19 mouse cellular contexts compared by ENCODE assay signal in the genomic region with DNA sequence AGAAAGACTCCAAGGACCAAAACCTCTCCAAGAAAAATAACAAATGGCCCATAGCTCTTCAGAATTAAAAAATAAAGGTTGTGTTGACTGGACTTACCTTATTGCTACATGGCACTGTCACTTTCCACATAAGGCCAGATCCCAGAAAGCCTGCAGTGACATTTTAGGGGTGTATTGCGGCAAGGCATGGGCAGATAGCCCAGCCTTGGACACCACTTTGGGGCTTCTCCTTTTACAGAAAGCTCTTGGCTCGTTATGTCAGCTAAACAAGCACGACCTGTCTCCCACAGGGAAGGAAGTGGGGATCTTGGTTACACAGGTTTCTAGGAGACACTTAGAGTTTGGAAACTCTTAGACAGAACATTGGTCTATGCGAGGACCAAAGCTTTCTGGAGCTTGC.
DNase-seq lines count a peak whose midpoint lies in the region; ATAC-seq lines count a peak whose summit lies in the region.
"Had no signal": no experiment of that assay in that cellular context is flagged by ENCODE, and none has a peak within 500 bp of the region (broad histone marks: within the 10 kb centered on the region; RNA-seq: fewer than 3 reads in every experiment).

No protein-coding gene starts in this region.

- ATAC-seq in hematopoietic stem cell, adult 5-6 weeks (replicated peaks in 1 of 2; ENCODE audit: insufficient read depth in 1 of 2, low FRiP score in 2 of 2, low TSS enrichment in 1 of 2, low read depth in 1 of 2, poor library complexity in 2 of 2, severe bottlenecking in 2 of 2) = peak; percentile 37 to 40; a peak in 2 of 4 replicates
- ATAC-seq in monocyte, adult 5-6 weeks (replicated peaks; ENCODE audit: insufficient number of reproducible peaks, low FRiP score, low TSS enrichment, poor library complexity, severe bottlenecking) = no peak
- ATAC-seq: CD4-positive, CD25-positive, alpha-beta regulatory T cell, adult 4 months; forebrain, embryonic 15.5 days; intestine, postnatal 0 days had no signal

- DNase-seq in gastrocnemius, adult 8-10 months (ENCODE audit: low spot score in 2 of 2) = peak; percentile 9 to 52
- DNase-seq in gastrocnemius, postnatal 10 days = no peak
- DNase-seq in gonadal fat pad, adult 2 months (ENCODE audit: low read depth) = peak; percentile 54
- DNase-seq in skeletal muscle tissue, adult 2 months (ENCODE audit: low read depth, low spot score) = peak; percentile 75
- no peak for DNase-seq in retina, embryonic 14.5 days (ENCODE audit: low spot score)
- DNase-seq: adrenal gland, adult 2 months; adrenal gland, postnatal 25 days; cerebellum, adult 18-20 months; cerebellum, adult 9-10 months; cerebellum, postnatal 14 days; heart, adult 2 months; heart, postnatal 14 days; heart, postnatal 4 days; kidney, adult 2 months had no signal

Comparison
In these comparisons a context has a peak if more than half of its experiments do, and no peak if none do; other contexts are left out.
1. DNase-seq: peak in gastrocnemius, adult 8-10 months (2 of 2), gonadal fat pad, adult 2 months (single experiment) and skeletal muscle tissue, adult 2 months (single experiment); none in gastrocnemius, postnatal 10 days (single experiment) and retina, embryonic 14.5 days (single experiment).